Mouse (Mus musculus): Measurements from ENCODE around the gene Gnpat. TPM values are rescaled to one million over a fixed set of nuclear protein-coding genes. Genes with fewer than 3 reads are reported as not detected.
A peak's percentile ranks its signal among the peaks of the same experiment; 100 is the strongest.

Gene Gnpat
- total and polyA plus RNA-seq, 3 experiments: 62.3 to 91.5 (median 89.1) TPM

DNA sequence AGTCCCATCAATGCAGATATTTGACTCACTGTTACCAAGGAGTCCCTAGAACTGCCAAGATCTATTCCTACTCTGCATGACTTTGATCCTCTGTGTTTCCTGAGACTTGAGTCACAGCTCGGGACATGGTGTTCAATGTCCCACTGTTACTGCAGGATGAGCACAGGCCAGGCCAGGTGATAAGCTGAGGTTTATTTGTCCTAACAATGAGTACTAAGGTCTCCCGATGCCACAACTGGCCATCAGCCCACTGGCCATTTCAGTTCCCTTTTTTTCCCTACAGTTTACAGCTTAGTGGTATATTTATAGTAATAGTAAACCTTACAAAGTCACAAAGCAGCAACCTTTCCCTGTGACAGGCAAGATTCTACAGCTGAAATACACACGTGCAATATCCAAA, 69.6 kb downstream of the Gnpat start:
- peaks cover 4% of the 10 kb centered on the region; the same call in 1 of the 2 replicates for H3K79me2 ChIP-seq (replicated peaks; ENCODE audit: control insufficient read depth, extremely low read depth, insufficient read depth, poor library complexity, severe bottlenecking)
- peaks cover 0 to 38% of the 10 kb centered on the region in 2 experiments for H3K36me3 ChIP-seq (replicated peaks in 1 of 2; ENCODE audit: control insufficient read depth in 1 of 2, insufficient read depth in 1 of 2, low read length in 1 of 2)
- H3K4me1 ChIP-seq (ENCODE audit: control insufficient read depth in 1 of 2, insufficient read depth in 2 of 2): peaks cover 16 to 40% of the 10 kb centered on the region in 2 experiments
- H3K4me2 ChIP-seq (ENCODE audit: insufficient read depth, low read depth, poor library complexity, severe bottlenecking): no peak overlapping the region
- H3K4me3 ChIP-seq (replicated peaks in 1 of 3; ENCODE audit: low read depth in 2 of 3, low read length in 2 of 3, poor library complexity in 1 of 3): no peak overlapping the region
- in situ Hi-C loops (cut with MboI; ENCODE audit: low pct_ligation_motif_present, low pct_unique_long_range_greater_than_20kb, low sequenced_read_pairs) (no loop called here), dilution Hi-C loops (cut with MboI; ENCODE audit: extremely low pct_ligation_motif_present, extremely low pct_unique_long_range_greater_than_20kb, low sequenced_read_pairs) (no loop called here)
- TF ChIP-seq PAX5 (IDR thresholded peaks at IDR 0.05; ENCODE audit: low read length): no peak
- no peak for TF ChIP-seq NRF1 (IDR thresholded peaks at IDR 0.05; ENCODE audit: low read depth, low read length)
- 0 out of 2 replicates have a peak, but pooled peaks have one; percentile 21 for TF ChIP-seq BHLHE40 (IDR thresholded peaks at IDR 0.05; ENCODE audit: low read depth, low read length)
- no peak for TF ChIP-seq UBTF (IDR thresholded peaks at IDR 0.05; ENCODE audit: low read depth, low read length)
- no peak for TF ChIP-seq HCFC1 (IDR thresholded peaks at IDR 0.05; ENCODE audit: low read depth, low read length)
- peaks cover 2% of the 10 kb centered on the region for H3K9me3 ChIP-seq (replicated peaks; ENCODE audit: low read length)
- no peaks in the 10 kb centered on the region for H3K27me3 ChIP-seq (replicated peaks)
- no peak for DNase-seq (ENCODE audit: extremely low read depth)
- H3K9ac ChIP-seq (ENCODE audit: insufficient read depth, low read depth): no peak overlapping the region
- H3K27ac ChIP-seq (ENCODE audit: insufficient read depth, low read depth): no peak overlapping the region

DNA sequence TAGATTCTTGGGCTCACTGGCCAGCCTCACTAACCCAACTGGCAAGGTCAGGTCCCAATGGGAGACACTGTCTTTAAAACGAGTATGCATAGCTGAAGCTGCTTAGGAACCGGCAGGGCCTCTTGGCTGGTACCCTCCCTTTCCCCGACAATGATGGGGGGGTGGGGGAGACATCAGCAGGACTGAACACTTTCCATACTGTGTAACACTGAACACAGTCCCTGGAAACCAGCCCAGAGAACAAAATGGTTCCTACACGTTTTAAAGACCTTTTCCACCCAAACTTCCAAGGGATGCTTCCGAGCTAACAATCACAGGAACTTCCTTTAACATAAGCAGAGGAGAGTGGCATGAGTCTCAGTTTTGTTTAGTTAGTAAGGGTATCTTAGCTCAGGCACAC, 72.3 kb downstream of the Gnpat start:
- H3K9me3 ChIP-seq (replicated peaks; ENCODE audit: low read length): peaks cover 2% of the 10 kb centered on the region
- peaks cover 0 to 51% of the 10 kb centered on the region in 2 experiments for H3K36me3 ChIP-seq (replicated peaks in 1 of 2; ENCODE audit: control insufficient read depth in 1 of 2, insufficient read depth in 1 of 2, low read length in 1 of 2)
- no peaks in the 10 kb centered on the region for H3K27me3 ChIP-seq (replicated peaks)
- H3K9ac ChIP-seq (ENCODE audit: insufficient read depth, low read depth): no peak overlapping the region
- TF ChIP-seq TBP (conservative IDR thresholded peaks at IDR 0.05; ENCODE audit: low read depth, low read length) (no peak), USF2 (conservative IDR thresholded peaks at IDR 0.05; ENCODE audit: low read depth, low read length) (no peak), UBTF (IDR thresholded peaks at IDR 0.05; ENCODE audit: low read depth, low read length) (no peak), POLR2A (IDR thresholded peaks at IDR 0.05; ENCODE audit: low read depth, low read length) (no peak), IRF4 (IDR thresholded peaks at IDR 0.05; ENCODE audit: low read depth, low read length) (no peak), MAX (IDR thresholded peaks at IDR 0.05; ENCODE audit: low read length) (no peak), MXI1 (IDR thresholded peaks at IDR 0.05; ENCODE audit: low read depth, low read length) (no peak), CHD2 (IDR thresholded peaks at IDR 0.05; ENCODE audit: low read length) (no peak), MYC (IDR thresholded peaks at IDR 0.05; ENCODE audit: low read depth, low read length) (no peak), SIN3A (IDR thresholded peaks at IDR 0.05; ENCODE audit: low read length) (no peak)
- no peak overlapping the region for H3K4me3 ChIP-seq (replicated peaks in 1 of 3; ENCODE audit: low read depth in 2 of 3, low read length in 2 of 3, poor library complexity in 1 of 3)
- H3K4me1 ChIP-seq (ENCODE audit: control insufficient read depth in 1 of 2, insufficient read depth in 2 of 2): peaks cover 2 to 16% of the 10 kb centered on the region in 2 experiments
- DNase-seq (ENCODE audit: extremely low read depth): no peak
- dilution Hi-C loops (cut with MboI; ENCODE audit: extremely low pct_ligation_motif_present, extremely low pct_unique_long_range_greater_than_20kb, low sequenced_read_pairs): no loop called here
- H3K4me2 ChIP-seq (ENCODE audit: insufficient read depth, low read depth, poor library complexity, severe bottlenecking): no peak overlapping the region
- H3K79me2 ChIP-seq (replicated peaks; ENCODE audit: control insufficient read depth, extremely low read depth, insufficient read depth, poor library complexity, severe bottlenecking): peaks cover 4% of the 10 kb centered on the region; the same call in 1 of the 2 replicates
- in situ Hi-C loops (cut with MboI; ENCODE audit: low pct_ligation_motif_present, low pct_unique_long_range_greater_than_20kb, low sequenced_read_pairs): no loop called here
- no peak overlapping the region for H3K27ac ChIP-seq (ENCODE audit: insufficient read depth, low read depth)

DNA sequence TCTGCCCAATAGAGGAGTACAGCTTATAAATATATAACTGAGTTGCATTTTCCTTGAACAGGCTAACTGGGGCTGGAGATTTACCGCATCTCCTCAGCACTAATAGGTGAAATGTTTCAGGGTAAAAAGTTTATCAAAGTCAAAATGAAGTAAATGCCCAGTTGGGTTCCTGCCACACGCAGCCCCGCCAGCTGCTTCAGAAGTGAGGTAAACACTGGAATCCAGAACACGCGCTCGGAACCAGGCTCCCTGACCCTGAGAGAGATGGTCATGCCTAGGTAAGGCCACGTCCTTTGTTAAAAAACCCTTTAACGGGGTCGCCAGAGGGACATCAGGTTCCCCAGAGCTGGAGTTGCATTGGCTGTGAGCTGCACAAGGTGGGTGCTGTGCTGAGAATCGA, 73.9 kb downstream of the Gnpat start:
- dilution Hi-C loops (cut with MboI; ENCODE audit: extremely low pct_ligation_motif_present, extremely low pct_unique_long_range_greater_than_20kb, low sequenced_read_pairs) (no loop called here), in situ Hi-C loops (cut with MboI; ENCODE audit: low pct_ligation_motif_present, low pct_unique_long_range_greater_than_20kb, low sequenced_read_pairs) (no loop called here)
- Histone ChIP-seq H3K27me3 (replicated peaks) (no peaks in the 10 kb centered on the region), H3K4me1 (ENCODE audit: control insufficient read depth in 1 of 2, insufficient read depth in 2 of 2) (peaks cover 0 to 10% of the 10 kb centered on the region in 2 experiments; a peak in 2 of 4 replicates), H3K36me3 (replicated peaks in 1 of 2; ENCODE audit: control insufficient read depth in 1 of 2, insufficient read depth in 1 of 2, low read length in 1 of 2) (peaks cover 0 to 60% of the 10 kb centered on the region in 2 experiments), H3K79me2 (replicated peaks; ENCODE audit: control insufficient read depth, extremely low read depth, insufficient read depth, poor library complexity, severe bottlenecking) (peaks cover 4% of the 10 kb centered on the region; the same call in 1 of the 2 replicates), H3K9me3 (replicated peaks; ENCODE audit: low read length) (no peaks in the 10 kb centered on the region), H3K4me2 (ENCODE audit: insufficient read depth, low read depth, poor library complexity, severe bottlenecking) (no peak overlapping the region), H3K27ac (ENCODE audit: insufficient read depth, low read depth) (no peak overlapping the region), H3K9ac (ENCODE audit: insufficient read depth, low read depth) (no peak overlapping the region), H3K4me3 (replicated peaks in 1 of 3; ENCODE audit: low read depth in 2 of 3, low read length in 2 of 3, poor library complexity in 1 of 3) (no peak overlapping the region)
- no peak for TF ChIP-seq USF1 (IDR thresholded peaks at IDR 0.05; ENCODE audit: low read depth, low read length)
- TF ChIP-seq JUND (conservative IDR thresholded peaks at IDR 0.05; ENCODE audit: low read depth, low read length): no peak
- no peak for TF ChIP-seq JUN (IDR thresholded peaks at IDR 0.05; ENCODE audit: insufficient read depth, low read depth, low read length)
- TF ChIP-seq SIN3A (IDR thresholded peaks at IDR 0.05; ENCODE audit: low read length): no peak
- no peak for TF ChIP-seq TBP (conservative IDR thresholded peaks at IDR 0.05; ENCODE audit: low read depth, low read length)
- no peak for TF ChIP-seq GABPA (IDR thresholded peaks at IDR 0.05; ENCODE audit: insufficient replicate concordance, low read depth, low read length)
- TF ChIP-seq TCF12 (IDR thresholded peaks at IDR 0.05; ENCODE audit: low read depth, low read length): no peak
- no peak for TF ChIP-seq HCFC1 (IDR thresholded peaks at IDR 0.05; ENCODE audit: low read depth, low read length)
- no peak for TF ChIP-seq MAFK (IDR thresholded peaks at IDR 0.05; ENCODE audit: insufficient replicate concordance, low read length)
- TF ChIP-seq NRF1 (IDR thresholded peaks at IDR 0.05; ENCODE audit: low read depth, low read length): no peak
- DNase-seq (ENCODE audit: extremely low read depth): no peak

Measured in CH12.LX (cell line).